Mouse (Mus musculus): Measurements from ENCODE around the gene Pip5k1c.

DNA sequence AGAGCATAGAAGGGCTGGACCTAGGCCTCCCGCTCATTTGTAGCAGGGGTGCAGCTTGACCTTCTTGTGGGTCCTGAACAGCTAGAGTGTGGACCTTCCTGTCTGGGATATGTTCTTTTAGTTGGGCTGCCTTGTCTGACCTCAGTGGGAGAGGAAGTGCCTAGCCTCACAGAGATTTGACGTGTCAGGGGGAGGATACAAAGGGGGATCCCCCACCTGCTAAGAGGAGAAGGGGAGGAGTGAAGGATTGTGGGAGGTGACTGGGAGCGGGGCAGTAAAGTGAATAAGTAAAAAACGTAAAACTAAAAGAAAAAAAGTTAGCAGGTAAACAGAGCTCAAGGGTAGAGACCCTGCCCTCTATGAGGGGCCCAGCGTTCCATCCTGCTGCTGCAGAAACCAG lies 16.8 kb downstream of the Pip5k1c start:
- no peak for TF ChIP-seq CTCF (conservative IDR thresholded peaks at IDR 0.05; ENCODE audit: insufficient read depth, insufficient read length, low read depth, low read length)
- TF ChIP-seq POLR2A (IDR thresholded peaks at IDR 0.05; ENCODE audit: low read depth, low read length), result no peak
